Mouse (Mus musculus) liver, embryonic 11.5 days (tissue): ENCODE data around the gene Exoc3l. TPM values are rescaled to one million over a fixed set of nuclear protein-coding genes. Genes with fewer than 3 reads are reported as not detected.

ENCODE experiments used
- ATAC-seq: fragments of 200-750 bp; cut with Nextera tagmentation; replicated peaks from 2 replicates; pipeline ENCODE4 v1.8.0; 2017; ENCODE audit warnings: moderate number of reproducible peaks, mild to moderate bottlenecking, moderate TSS enrichment, moderate library complexity; ENCODE audit not compliant: low FRiP score
- DNase-seq: peaks from one replicate; pipeline ENCODE4 v3.0.0-alpha.2; 2017; ENCODE audit warnings: low spot score
- H3K27ac ChIP-seq: fragments of 300-500 bp; sonication (generic); 2 replicates; pipeline ENCODE4 v1.5.1; 2014; ENCODE audit warnings: mild to moderate bottlenecking, low read depth, low read length, control low read depth
- H3K27me3 ChIP-seq: fragments of 300-500 bp; sonication (generic); replicated peaks from 2 replicates; pipeline ENCODE4 v1.6.1; 2014; ENCODE audit warnings: low read length, mixed read lengths; ENCODE audit not compliant: control insufficient read depth, insufficient read depth
- H3K36me3 ChIP-seq: fragments of 300-500 bp; sonication (generic); 2 replicates; pipeline ENCODE4 v1.6.1; 2014; ENCODE audit warnings: mild to moderate bottlenecking, low read length, moderate library complexity, mixed read lengths; ENCODE audit not compliant: control insufficient read depth, insufficient read depth
- H3K4me1 ChIP-seq: fragments of 300-500 bp; sonication (generic); replicated peaks from 2 replicates; pipeline ENCODE4 v1.6.1; 2014; ENCODE audit warnings: low read length, mixed read lengths; ENCODE audit not compliant: control insufficient read depth, insufficient read depth
- H3K4me2 ChIP-seq: fragments of 300-500 bp; sonication (generic); 2 replicates; pipeline ENCODE4 v1.6.1; 2014; ENCODE audit warnings: mild to moderate bottlenecking, control low read depth, moderate library complexity
- H3K4me3 ChIP-seq: fragments of 300-500 bp; sonication (generic); 2 replicates; pipeline ENCODE4 v1.5.1; 2014; ENCODE audit warnings: low read depth, low read length, control low read depth
- H3K9ac ChIP-seq: fragments of 300-500 bp; sonication (generic); 2 replicates; pipeline ENCODE4 v1.6.1; 2014; ENCODE audit warnings: low read depth, low read length, control low read depth
- H3K9me3 ChIP-seq: fragments of 300-500 bp; sonication (generic); 2 replicates; pipeline ENCODE4 v1.6.1; 2016; ENCODE audit warnings: low read length, inconsistent platforms, mixed read lengths; ENCODE audit not compliant: control insufficient read depth
- WGBS: fragments of 180-500 bp; shearing (Covaris S2); extraction: QIAGEN DNeasy Blood & Tissue Kit; methylation state at CpG from one replicate; pipeline ENCODE4 v1.1.7; 2014; 5-methylcytosine and 5-hydroxymethylcytosine counted together
- microRNA counts: library from miRNA; unstranded; fragments of <30 nt; microRNA quantifications from one replicate; lab custom pipeline; 2015
- microRNA-seq: library from miRNA; unstranded; fragments of <30 nt; microRNA quantifications from one replicate; pipeline ENCODE4, GENCODE M21; 2017; ENCODE audit warnings: borderline number of aligned reads
- polyA plus RNA-seq: library from polyadenylated mRNA; unstranded; fragments of >200 nt; fragmentation: Nextera tagmentation; extraction: Ambion mirVana; gene quantifications from 2 replicates; pipeline ENCODE4 v1.2.1, GENCODE M21; 2014

The Exoc3l gene
- polyA plus RNA-seq, 1 experiment from 2014 or later: 19.6 TPM

GRCm38 (mm10) chr8:105254152-105254965 is 41.5 kb downstream of the Exoc3l start:
- H3K4me1 ChIP-seq: peaks cover 23% of the 10 kb centered on the region
- peak overlapping the region; percentile 99 for H3K4me2 ChIP-seq
- H3K27ac ChIP-seq: peak overlapping the region; percentile 65
- DNase-seq (peak; percentile 91), ATAC-seq (peak; percentile 88)
- peak overlapping the region; percentile 66 for H3K4me3 ChIP-seq
- peaks cover 13% of the 10 kb centered on the region; the same call in 1 of the 2 replicates for H3K36me3 ChIP-seq
- no peaks in the 10 kb centered on the region for H3K9me3 ChIP-seq
- under 1% methylated on average over 73 of the region's 74 CpGs for WGBS
- peaks cover 17% of the 10 kb centered on the region for H3K27me3 ChIP-seq
- H3K9ac ChIP-seq: peak overlapping the region; percentile 76

DNA sequence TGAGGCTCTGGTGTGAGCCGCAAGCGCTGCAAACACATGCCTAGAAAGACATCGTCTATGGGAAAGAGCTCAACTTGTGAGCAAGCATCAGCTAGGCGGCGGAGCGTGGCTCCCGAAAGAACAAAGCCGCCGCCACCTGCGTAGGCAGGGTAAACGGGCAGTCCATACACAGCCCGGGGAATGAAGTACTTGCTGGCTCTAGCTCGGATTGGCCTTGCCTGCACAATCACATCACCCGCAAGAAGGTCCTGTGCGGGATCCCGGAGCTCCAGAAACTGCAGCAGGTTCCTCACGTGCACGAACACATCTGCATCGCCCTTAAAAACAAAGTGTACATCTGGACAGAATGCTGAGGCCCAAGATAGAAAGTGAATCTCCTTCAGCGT is 42.1 kb downstream of the Exoc3l start:
- Histone ChIP-seq H3K27ac (no peak overlapping the region), H3K9ac (no peak overlapping the region; the same call in 1 of the 2 replicates)
- WGBS: 51% methylated on average over 20 of the region's 20 CpGs

GRCm38 (mm10) chr8:105252680-105253537 is 43.0 kb downstream of the Exoc3l start:
- H3K9ac ChIP-seq: no peak overlapping the region
- peaks cover 7% of the 10 kb centered on the region; the same call in 1 of the 2 replicates for H3K27me3 ChIP-seq
- no peak overlapping the region for H3K4me3 ChIP-seq
- H3K36me3 ChIP-seq: peaks cover 27% of the 10 kb centered on the region
- DNase-seq (no peak), ATAC-seq (no peak)
- H3K9me3 ChIP-seq: no peaks in the 10 kb centered on the region
- H3K4me1 ChIP-seq: peaks cover 16% of the 10 kb centered on the region
- no peak overlapping the region for H3K4me2 ChIP-seq
- no peak overlapping the region for H3K27ac ChIP-seq
- 70% methylated on average over 10 of the region's 10 CpGs for WGBS

More for the DNA sequence above, 42.1 kb downstream of the Exoc3l start:
- ATAC-seq (no peak), DNase-seq (no peak)
- Histone ChIP-seq H3K4me2 (peak overlapping the region; percentile 99), H3K9me3 (no peaks in the 10 kb centered on the region), H3K4me3 (peak overlapping the region; percentile 66), H3K27me3 (peaks cover 11% of the 10 kb centered on the region), H3K36me3 (peaks cover 19% of the 10 kb centered on the region), H3K4me1 (peaks cover 17% of the 10 kb centered on the region)

GRCm38 (mm10) chr8:105251954-105252353 is 43.9 kb downstream of the Exoc3l start:
- Histone ChIP-seq H3K9me3 (no peaks in the 10 kb centered on the region), H3K36me3 (peaks cover 27% of the 10 kb centered on the region), H3K4me3 (no peak overlapping the region), H3K27me3 (0 out of 2 replicates have a peak, but pooled peaks cover 7% of the 10 kb centered on the region), H3K4me1 (peaks cover 16% of the 10 kb centered on the region), H3K4me2 (no peak overlapping the region), H3K9ac (no peak overlapping the region), H3K27ac (no peak overlapping the region)
- 90% methylated on average over 6 of the region's 6 CpGs for WGBS
- no peak for DNase-seq
- no peak for ATAC-seq

DNA sequence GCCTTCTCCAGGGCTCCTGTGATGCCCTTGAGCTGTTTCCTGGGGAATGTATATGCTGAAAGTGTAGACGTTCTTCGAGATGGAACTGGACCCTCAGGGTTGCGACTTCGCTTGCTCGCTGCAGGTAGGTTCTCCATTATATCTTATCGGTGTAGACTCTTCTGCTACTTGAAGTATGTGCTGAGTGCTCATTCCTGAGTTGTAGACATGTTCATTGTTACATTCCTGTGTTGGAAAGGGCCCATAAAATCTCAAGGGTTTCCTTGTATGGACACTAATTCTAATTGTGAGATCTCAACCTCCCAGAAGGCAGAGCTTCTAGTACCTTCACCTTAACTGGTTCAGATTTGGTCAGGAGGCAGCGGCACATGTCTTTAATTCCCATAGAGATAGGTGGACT is 54.9 kb downstream of the Exoc3l start:
- Histone ChIP-seq H3K4me3 (no peak overlapping the region), H3K36me3 (peaks cover 22% of the 10 kb centered on the region; the same call in 1 of the 2 replicates), H3K4me1 (no peaks in the 10 kb centered on the region), H3K9me3 (no peaks in the 10 kb centered on the region), H3K27ac (no peak overlapping the region), H3K4me2 (no peak overlapping the region), H3K9ac (no peak overlapping the region), H3K27me3 (no peaks in the 10 kb centered on the region)
- DNase-seq (no peak), ATAC-seq (no peak)
- 98% methylated on average over 7 of the region's 7 CpGs for WGBS

MicroRNA genes within 50 kb of the gene (microRNA counts, 519-probe panel; counts per million panel counts)
- microRNA mmu-miR-328 (lab: Ali Mortazavi, UCI): 2,944 counts per million, percentile 11 among the panel's probes with 10 or more counts

Small RNAs within 50 kb of the gene (microRNA-seq; reads per million reads assigned to microRNA genes)
- not detected for gene Gm27320
- 367 reads per million, percentile 62 among the genes with 10 or more reads in this experiment for gene Mir328

Other genes with a start within 250 kb of the Exoc3l start
- not detected in 2 replicates for gene Ces3a, start 247.5 kb downstream of the Exoc3l start, polyA plus RNA-seq
- not detected in 2 replicates for gene Ces3b, start 212.3 kb downstream of the Exoc3l start, polyA plus RNA-seq
- not detected in 2 replicates for gene Ces4a, start 164.3 kb downstream of the Exoc3l start, polyA plus RNA-seq
- 31.1 and 32.7 TPM in 2 replicates for gene Cbfb, start 125.4 kb downstream of the Exoc3l start, polyA plus RNA-seq
- gene D230025D16Rik, start 71.0 kb downstream of the Exoc3l start, polyA plus RNA-seq: 24.0 and 25.2 TPM in 2 replicates
- 4.2 and 4.4 TPM in 2 replicates for gene B3gnt9, start 40.9 kb downstream of the Exoc3l start, polyA plus RNA-seq
- gene Tradd, start 31.5 kb downstream of the Exoc3l start, polyA plus RNA-seq: 23.1 and 23.2 TPM in 2 replicates
- gene Fbxl8, start 31.5 kb downstream of the Exoc3l start, polyA plus RNA-seq: 2.0 and 2.4 TPM in 2 replicates
- 0.19 TPM in 1 of 2 replicates, not detected in the other for gene Hsf4, start 26.3 kb downstream of the Exoc3l start, polyA plus RNA-seq
- 0.14 and 0.51 TPM in 2 replicates for gene Nol3, start 20.0 kb downstream of the Exoc3l start, polyA plus RNA-seq
- gene 4931428F04Rik, start 6.2 kb downstream of the Exoc3l start, polyA plus RNA-seq: 4.7 and 5.1 TPM in 2 replicates
- 266 and 301 TPM in 2 replicates for gene E2f4, start 1.6 kb upstream of the Exoc3l start, polyA plus RNA-seq
- gene Elmo3, start 9.5 kb upstream of the Exoc3l start, polyA plus RNA-seq: 2.6 and 3.0 TPM in 2 replicates
- gene Lrrc29, start 30.2 kb upstream of the Exoc3l start, polyA plus RNA-seq: 5.7 and 6.2 TPM in 2 replicates
- 138 and 142 TPM in 2 replicates for gene Tmem208, start 30.3 kb upstream of the Exoc3l start, polyA plus RNA-seq
- gene Fhod1, start 51.9 kb upstream of the Exoc3l start, polyA plus RNA-seq: 2.3 and 3.1 TPM in 2 replicates
- gene Slc9a5, start 52.7 kb upstream of the Exoc3l start, polyA plus RNA-seq: 1.5 and 1.6 TPM in 2 replicates
- 0.30 TPM in 1 of 2 replicates, not detected in the other for gene Plekhg4, start 77.2 kb upstream of the Exoc3l start, polyA plus RNA-seq
- gene Kctd19, start 117.4 kb upstream of the Exoc3l start, polyA plus RNA-seq: not detected in 2 replicates
- gene Lrrc36, start 117.5 kb upstream of the Exoc3l start, polyA plus RNA-seq: 0.19 TPM in 1 of 2 replicates, not detected in the other
- gene Tppp3, start 175.4 kb upstream of the Exoc3l start, polyA plus RNA-seq: 3.1 and 3.2 TPM in 2 replicates
- 6.4 and 8.9 TPM in 2 replicates for gene Zdhhc1, start 200.8 kb upstream of the Exoc3l start, polyA plus RNA-seq
- 13.8 and 16.4 TPM in 2 replicates for gene Hsd11b2, start 222.7 kb upstream of the Exoc3l start, polyA plus RNA-seq